Mouse (Mus musculus) ES-Bruce4 (cell line): ENCODE results near the gene Rbm12. TPM values are rescaled to one million over a fixed set of nuclear protein-coding genes. Genes with fewer than 3 reads are reported as not detected.

Experiments used
- H3K27ac ChIP-seq: 2 replicates; pipeline ENCODE4 v1.5.1; 2012; ENCODE audit warnings: low read length, inconsistent platforms; ENCODE audit not compliant: insufficient read depth
- H3K27me3 ChIP-seq: 2 replicates; pipeline ENCODE4 v1.6.1; 2012; ENCODE audit warnings: mild to moderate bottlenecking, low read length, inconsistent platforms; ENCODE audit not compliant: control insufficient read depth, poor library complexity, insufficient read depth, severe bottlenecking
- H3K36me3 ChIP-seq: 2 replicates; pipeline ENCODE4 v1.6.1; 2012; ENCODE audit warnings: inconsistent platforms, mild to moderate bottlenecking, low read length, moderate library complexity; ENCODE audit not compliant: control insufficient read depth, poor library complexity, insufficient read depth, severe bottlenecking
- H3K4me1 ChIP-seq: one replicate; pipeline ENCODE4 v1.8.1; 2011; ENCODE audit warnings: low read length; ENCODE audit not compliant: control insufficient read depth, insufficient read depth
- H3K4me3 ChIP-seq: 2 replicates; pipeline ENCODE4 v1.5.1; 2011; ENCODE audit warnings: low read depth, mild to moderate bottlenecking, low read length
- H3K9ac ChIP-seq: 2 replicates; pipeline ENCODE4 v1.6.1; 2012; ENCODE audit warnings: low read depth, mild to moderate bottlenecking, inconsistent platforms; ENCODE audit not compliant: poor library complexity, severe bottlenecking
- H3K9me3 ChIP-seq: replicated peaks from 2 replicates; pipeline ENCODE4 v1.6.1; 2012; ENCODE audit warnings: mild to moderate bottlenecking, low read length, inconsistent platforms; ENCODE audit not compliant: control insufficient read depth, poor library complexity, insufficient read depth, severe bottlenecking
- CTCF ChIP-seq: IDR thresholded peaks from one replicate; pipeline ENCODE4 v1.8.1; 2011; ENCODE audit warnings: low read depth, low read length
- EP300 ChIP-seq: IDR thresholded peaks from 2 replicates; pipeline ENCODE4 v1.6.1; 2011; ENCODE audit warnings: low read depth, low read length; ENCODE audit not compliant: insufficient read depth
- POLR2A ChIP-seq: IDR thresholded peaks from one replicate; pipeline ENCODE4 v1.8.1; 2011; ENCODE audit warnings: low read length; ENCODE audit not compliant: insufficient read depth
- polyA plus RNA-seq: library from polyadenylated mRNA; stranded (reverse); fragments of >200 nt; gene quantifications from 2 replicates; pipeline ENCODE4 v1.2.4, GENCODE M21; 2011; ENCODE audit warnings: low read depth; ENCODE audit not compliant: missing spikeins, insufficient read depth, insufficient read length

Gene Rbm12
- polyA plus RNA-seq, 1 experiment = 64.5 TPM

GRCm38 (mm10) chr2:156087391-156088110 is 24.2 kb downstream of the Rbm12 start:
- peaks cover 4% of the 10 kb centered on the region; the same call in 1 of the 2 replicates for H3K36me3 ChIP-seq
- H3K4me3 ChIP-seq = no peak overlapping the region
- no peak overlapping the region for H3K9ac ChIP-seq
- TF ChIP-seq POLR2A (no peak), CTCF (no peak)
- H3K4me1 ChIP-seq = no peaks in the 10 kb centered on the region
- no peak overlapping the region for H3K27ac ChIP-seq
- H3K9me3 ChIP-seq = peaks cover 12% of the 10 kb centered on the region
- no peaks in the 10 kb centered on the region for H3K27me3 ChIP-seq

GRCm38 (mm10) chr2:156084541-156084940 is 27.2 kb downstream of the Rbm12 start:
- TF ChIP-seq EP300 (no peak), CTCF (no peak), POLR2A (no peak)
- Histone ChIP-seq H3K9ac (no peak overlapping the region), H3K36me3 (no peaks in the 10 kb centered on the region), H3K27ac (no peak overlapping the region), H3K4me1 (no peaks in the 10 kb centered on the region), H3K4me3 (no peak overlapping the region), H3K27me3 (no peaks in the 10 kb centered on the region), H3K9me3 (peaks cover 12% of the 10 kb centered on the region)

DNA sequence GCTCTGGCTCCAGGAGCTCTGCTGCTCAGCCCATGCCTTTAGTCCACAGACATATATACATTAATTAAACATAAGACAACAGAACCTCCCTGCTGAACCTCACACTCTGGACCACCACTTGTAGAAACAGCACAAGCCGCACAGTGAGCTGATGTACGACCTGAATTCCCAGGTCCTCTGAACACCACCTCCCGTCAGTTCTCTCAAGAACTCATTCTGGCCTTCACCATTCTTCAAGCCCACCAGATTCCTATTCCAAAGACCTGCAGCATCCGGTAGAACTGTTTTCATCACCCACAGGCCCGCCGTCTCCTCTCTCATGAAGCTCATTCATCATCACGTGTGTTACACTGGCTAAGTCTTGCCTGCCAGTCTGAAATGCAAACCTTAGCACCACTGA is 31.4 kb downstream of the Rbm12 start:
- no peak for TF ChIP-seq CTCF
- TF ChIP-seq EP300 = no peak
- TF ChIP-seq POLR2A = no peak
- Histone ChIP-seq H3K4me1 (no peaks in the 10 kb centered on the region), H3K27ac (no peak overlapping the region), H3K27me3 (no peaks in the 10 kb centered on the region), H3K9me3 (peaks cover 8% of the 10 kb centered on the region), H3K4me3 (no peak overlapping the region), H3K9ac (no peak overlapping the region), H3K36me3 (no peaks in the 10 kb centered on the region)

- Histone ChIP-seq H3K9me3 (peaks cover 2% of the 10 kb centered on the region; the same call in 1 of the 2 replicates), H3K27me3 (no peaks in the 10 kb centered on the region), H3K9ac (no peak overlapping the region), H3K36me3 (no peaks in the 10 kb centered on the region), H3K4me1 (no peaks in the 10 kb centered on the region), H3K27ac (no peak overlapping the region), H3K4me3 (no peak overlapping the region)
- TF ChIP-seq CTCF (no peak), EP300 (no peak), POLR2A (no peak)
Measured at GRCm38 (mm10) chr2:156079674-156080073, 32.1 kb downstream of the Rbm12 start.

GRCm38 (mm10) chr2:156079183-156079560 is 32.6 kb downstream of the Rbm12 start:
- Histone ChIP-seq H3K36me3 (no peaks in the 10 kb centered on the region), H3K27ac (no peak overlapping the region)
- TF ChIP-seq EP300 (no peak), POLR2A (no peak), CTCF (no peak)

GRCm38 (mm10) chr2:156078421-156079182 is 33.2 kb downstream of the Rbm12 start:
- no peaks in the 10 kb centered on the region for H3K27me3 ChIP-seq
- H3K9ac ChIP-seq = no peak overlapping the region
- TF ChIP-seq EP300 (no peak), CTCF (no peak), POLR2A (no peak)
- H3K36me3 ChIP-seq = no peaks in the 10 kb centered on the region
- no peak overlapping the region for H3K4me3 ChIP-seq
- H3K27ac ChIP-seq = no peak overlapping the region
- no peaks in the 10 kb centered on the region for H3K4me1 ChIP-seq
- no peaks in the 10 kb centered on the region for H3K9me3 ChIP-seq

More at GRCm38 (mm10) chr2:156079183-156079560, 32.6 kb downstream of the Rbm12 start:
- no peaks in the 10 kb centered on the region; the same call in 1 of the 2 replicates for H3K9me3 ChIP-seq
- no peak overlapping the region for H3K9ac ChIP-seq
- H3K4me3 ChIP-seq = no peak overlapping the region
- H3K27me3 ChIP-seq = no peaks in the 10 kb centered on the region
- no peaks in the 10 kb centered on the region for H3K4me1 ChIP-seq
